Mouse (Mus musculus): ENCODE measurements around the gene Dolpp1. TPM values are rescaled to one million over a fixed set of nuclear protein-coding genes. Genes with fewer than 3 reads are reported as not detected.

Gene Dolpp1
- total RNA-seq, 2 experiments from 2014 or later = 25.8 to 26.8 TPM

GRCm38 (mm10) chr2:30380564-30381376 is 11.3 kb upstream of the Dolpp1 start:
- intact Hi-C loops (cut with DNase I) = no loop called here
- TF ChIP-seq CTCF (IDR thresholded peaks at IDR 0.05) = no peak
- Histone ChIP-seq H3K27ac (peak overlapping the region; percentile 28; the same call in 1 of the 2 replicates), H3K4me3 (no peak overlapping the region)
- no peak for DNase-seq (ENCODE audit: extremely low spot score in 1 of 2, low spot score in 2 of 2)

GRCm38 (mm10) chr2:30381377-30381725 is 10.7 kb upstream of the Dolpp1 start:
- H3K27ac ChIP-seq = peak overlapping the region; percentile 28; the same call in 1 of the 2 replicates
- DNase-seq (ENCODE audit: extremely low spot score in 1 of 2, low spot score in 2 of 2) = no peak
- intact Hi-C loops (cut with DNase I) = no loop called here
- no peak for TF ChIP-seq CTCF (IDR thresholded peaks at IDR 0.05)
- H3K4me3 ChIP-seq = no peak overlapping the region

- intact Hi-C loops (cut with DNase I) = no loop called here
These were observed 7.2 kb upstream of the Dolpp1 start for GRCm38 (mm10) chr2:30384814-30385213.

GRCm38 (mm10) chr2:30385591-30385990 is 6.5 kb upstream of the Dolpp1 start:
- no peak for DNase-seq (ENCODE audit: extremely low spot score in 1 of 2, low spot score in 2 of 2)
- Histone ChIP-seq H3K27ac (no peak overlapping the region), H3K4me3 (no peak overlapping the region)
- intact Hi-C loops (cut with DNase I) = no loop called here
- TF ChIP-seq CTCF (IDR thresholded peaks at IDR 0.05) = no peak

More at GRCm38 (mm10) chr2:30384814-30385213, 7.2 kb upstream of the Dolpp1 start:
- Histone ChIP-seq H3K4me3 (no peak overlapping the region), H3K27ac (no peak overlapping the region)
- DNase-seq (ENCODE audit: extremely low spot score in 1 of 2, low spot score in 2 of 2) = no peak
- no peak for TF ChIP-seq CTCF (IDR thresholded peaks at IDR 0.05)

- no peak for TF ChIP-seq CTCF (IDR thresholded peaks at IDR 0.05)
These were observed 5.1 kb upstream of the Dolpp1 start for GRCm38 (mm10) chr2:30386913-30387312.

GRCm38 (mm10) chr2:30389000-30389399 is 3.1 kb upstream of the Dolpp1 start:
- TF ChIP-seq CTCF (IDR thresholded peaks at IDR 0.05) = peak; percentile 16
- DNase-seq (ENCODE audit: extremely low spot score in 1 of 2, low spot score in 2 of 2) = no peak
- intact Hi-C loops (cut with DNase I) = no loop called here

More at GRCm38 (mm10) chr2:30386913-30387312, 5.1 kb upstream of the Dolpp1 start:
- no peak for DNase-seq (ENCODE audit: extremely low spot score in 1 of 2, low spot score in 2 of 2)
- no peak overlapping the region for H3K27ac ChIP-seq
- no peak overlapping the region for H3K4me3 ChIP-seq
- intact Hi-C loops (cut with DNase I) = no loop called here

GRCm38 (mm10) chr2:30392577-30393369 is 719 bp downstream of the Dolpp1 start:
- intact Hi-C loops (cut with DNase I) = no loop called here
- Histone ChIP-seq H3K27ac (peak overlapping the region; percentile 92), H3K4me3 (peak overlapping the region; percentile 98)
- DNase-seq (ENCODE audit: extremely low spot score in 1 of 2, low spot score in 2 of 2) = peak; percentile 52 to 55
- TF ChIP-seq CTCF (IDR thresholded peaks at IDR 0.05) = no peak

More at GRCm38 (mm10) chr2:30389000-30389399, 3.1 kb upstream of the Dolpp1 start:
- H3K27ac ChIP-seq = no peak overlapping the region
- no peak overlapping the region for H3K4me3 ChIP-seq

- Histone ChIP-seq H3K27ac (peak overlapping the region; percentile 92), H3K4me3 (peak overlapping the region; percentile 98)
- intact Hi-C loops (cut with DNase I) = no loop called here
- no peak for DNase-seq (ENCODE audit: extremely low spot score in 1 of 2, low spot score in 2 of 2)
- TF ChIP-seq CTCF (IDR thresholded peaks at IDR 0.05) = no peak
These were observed 1.3 kb downstream of the Dolpp1 start for GRCm38 (mm10) chr2:30393370-30393656.

GRCm38 (mm10) chr2:30395757-30396156 is 3.7 kb downstream of the Dolpp1 start:
- H3K4me3 ChIP-seq = no peak overlapping the region
- DNase-seq (ENCODE audit: extremely low spot score in 1 of 2, low spot score in 2 of 2) = no peak
- intact Hi-C loops (cut with DNase I) = no loop called here
- H3K27ac ChIP-seq = no peak overlapping the region
- no peak for TF ChIP-seq CTCF (IDR thresholded peaks at IDR 0.05)

GRCm38 (mm10) chr2:30396246-30396645 is 4.2 kb downstream of the Dolpp1 start:
- no peak for TF ChIP-seq CTCF (IDR thresholded peaks at IDR 0.05)
- DNase-seq (ENCODE audit: extremely low spot score in 1 of 2, low spot score in 2 of 2) = no peak
- H3K27ac ChIP-seq = no peak overlapping the region
- intact Hi-C loops (cut with DNase I) = no loop called here
- H3K4me3 ChIP-seq = no peak overlapping the region

- Histone ChIP-seq H3K4me3 (no peak overlapping the region), H3K27ac (no peak overlapping the region)
- no peak for DNase-seq (ENCODE audit: extremely low spot score in 1 of 2, low spot score in 2 of 2)
- TF ChIP-seq CTCF (IDR thresholded peaks at IDR 0.05) = no peak
- intact Hi-C loops (cut with DNase I) = no loop called here
These were observed 6.0 kb downstream of the Dolpp1 start for GRCm38 (mm10) chr2:30397986-30398512.

All from left cerebral cortex, adult 2 months (tissue).